In genomic region chr9:116041787-116042186, GRCm38 (mm10) we compare ENCODE assay signal across 9 mouse cellular contexts.
DNase-seq lines count a peak whose midpoint lies in the region; ATAC-seq and TF ChIP-seq lines count a peak whose summit lies in the region.
"Had no signal": no experiment of that assay in that cellular context is flagged by ENCODE, and none has a peak within 500 bp of the region (broad histone marks: within the 10 kb centered on the region; RNA-seq: fewer than 3 reads in every experiment).

No protein-coding gene starts in this region.

- DNase-seq in hindbrain, embryonic 10.5 days (ENCODE audit: low spot score) = peak; percentile 79
- DNase-seq in cerebellum, postnatal 10 days = peak; percentile 94 to 96
- DNase-seq in gastrocnemius, adult 2 months = peak; percentile 83
- peak; percentile 67 to 87 for DNase-seq in kidney, postnatal 25 days
- DNase-seq in liver, postnatal 0 days = peak; percentile 76
- DNase-seq in ovary, adult 18-20 months (ENCODE audit: low spot score) = peak; percentile 19
- peak; percentile 76 for DNase-seq in thymus, adult 2 months

- no peak overlapping the region for H3K4me2 ChIP-seq in hindbrain, embryonic 12.5 days (replicated peaks)
- no peak overlapping the region for H3K4me2 ChIP-seq in liver, postnatal 0 days (ENCODE audit: low read depth, low read length)

- no peak for TF ChIP-seq POLR2A in thymus, adult 2 months (IDR thresholded peaks at IDR 0.05; ENCODE audit: control insufficient read depth, extremely low read depth, insufficient read depth, low read length, poor library complexity)

- no peaks in the 10 kb centered on the region for H3K36me3 ChIP-seq in hindbrain, embryonic 10.5 days
- H3K36me3 ChIP-seq in hindbrain, embryonic 12.5 days = no peaks in the 10 kb centered on the region
- H3K36me3 ChIP-seq in liver, postnatal 0 days (replicated peaks; ENCODE audit: insufficient read depth, low read length) = no peaks in the 10 kb centered on the region
- H3K36me3 ChIP-seq in thymus, adult 2 months (ENCODE audit: control insufficient read depth, insufficient read depth, low read length) = no peaks in the 10 kb centered on the region

- no peak for ATAC-seq in hindbrain, embryonic 12.5 days (ENCODE audit: low FRiP score)
- no peak for ATAC-seq in liver, postnatal 0 days

- no peaks in the 10 kb centered on the region for H3K4me1 ChIP-seq in hindbrain, embryonic 10.5 days (replicated peaks)
- H3K4me1 ChIP-seq in hindbrain, embryonic 12.5 days = no peaks in the 10 kb centered on the region
- H3K4me1 ChIP-seq in liver, postnatal 0 days (ENCODE audit: insufficient read depth) = no peaks in the 10 kb centered on the region
- H3K4me1 ChIP-seq in thymus, adult 2 months (replicated peaks; ENCODE audit: control insufficient read depth, insufficient read depth, low read length) = no peaks in the 10 kb centered on the region

- no peaks in the 10 kb centered on the region for H3K9me3 ChIP-seq in hindbrain, embryonic 10.5 days
- H3K9me3 ChIP-seq in hindbrain, embryonic 12.5 days (replicated peaks) = no peaks in the 10 kb centered on the region
- H3K9me3 ChIP-seq in liver, postnatal 0 days (ENCODE audit: low read length) = no peaks in the 10 kb centered on the region

- no peak for TF ChIP-seq EP300 in liver, postnatal 0 days (IDR thresholded peaks at IDR 0.05; ENCODE audit: low read depth)

- intact Hi-C loops in gastrocnemius, adult 2 months (cut with DNase I) = loop anchor here (1.0 to 5.0 kb wide), 3 partner anchors 44 to 331 kb away; no protein-coding TSS in a partner anchor

- H3K27ac ChIP-seq in hindbrain, embryonic 10.5 days = no peak overlapping the region
- H3K27ac ChIP-seq in hindbrain, embryonic 12.5 days = no peak overlapping the region
- H3K27ac ChIP-seq in gastrocnemius, adult 2 months = no peak overlapping the region
- H3K27ac ChIP-seq in liver, postnatal 0 days (ENCODE audit: low read depth) = no peak overlapping the region
- no peak overlapping the region for H3K27ac ChIP-seq in thymus, adult 2 months (ENCODE audit: control insufficient read depth, insufficient read depth, low read length)

- H3K27me3 ChIP-seq in hindbrain, embryonic 10.5 days (ENCODE audit: insufficient read depth, poor library complexity, severe bottlenecking) = no peaks in the 10 kb centered on the region
- H3K27me3 ChIP-seq in hindbrain, embryonic 12.5 days = no peaks in the 10 kb centered on the region
- no peaks in the 10 kb centered on the region for H3K27me3 ChIP-seq in liver, postnatal 0 days (ENCODE audit: insufficient read depth, low read length)
- H3K27me3 ChIP-seq in thymus, adult 2 months (ENCODE audit: control insufficient read depth, insufficient read depth, low read length) = no peaks in the 10 kb centered on the region

- 25% methylated on average over 3 of the region's 3 CpGs for WGBS in hindbrain, embryonic 10.5 days
- 18% methylated on average over 3 of the region's 3 CpGs for WGBS in hindbrain, embryonic 12.5 days
- WGBS in liver, postnatal 0 days (ENCODE audit: insufficient replicate concordance) = 16% methylated on average over 3 of the region's 3 CpGs
- 9% methylated on average over 3 of the region's 3 CpGs for WGBS in thymus, adult 2 months

- H3K9ac ChIP-seq in hindbrain, embryonic 12.5 days = no peak overlapping the region
- H3K9ac ChIP-seq in liver, postnatal 0 days (replicated peaks) = no peak overlapping the region

- no peak overlapping the region for H3K4me3 ChIP-seq in hindbrain, embryonic 10.5 days
- H3K4me3 ChIP-seq in hindbrain, embryonic 12.5 days = no peak overlapping the region
- no peak overlapping the region for H3K4me3 ChIP-seq in gastrocnemius, adult 2 months
- no peak overlapping the region for H3K4me3 ChIP-seq in liver, postnatal 0 days (ENCODE audit: low read depth, low read length)
- H3K4me3 ChIP-seq in thymus, adult 2 months (ENCODE audit: control insufficient read depth, insufficient read depth, low read length) = no peak overlapping the region
- H3K4me3 ChIP-seq: myocyte had no signal

- TF ChIP-seq CTCF in gastrocnemius, adult 2 months (IDR thresholded peaks at IDR 0.05) = peak; percentile 96
- TF ChIP-seq CTCF in liver, postnatal 0 days (IDR thresholded peaks at IDR 0.05; ENCODE audit: low read depth) = peak; percentile 83
- TF ChIP-seq CTCF in thymus, adult 2 months (IDR thresholded peaks at IDR 0.05; ENCODE audit: borderline replicate concordance, control insufficient read depth, extremely low read depth, insufficient read depth, low read length, poor library complexity) = peak; percentile 39; the same call in 1 of the 2 replicates

Comparison
In these comparisons a context has a peak if more than half of its experiments do, and no peak if none do; other contexts are left out.
1. DNase-seq: peak in every context shown above with its lines; median percentile 95 in cerebellum, postnatal 10 days; 83 in gastrocnemius, adult 2 months; 79 in hindbrain, embryonic 10.5 days; 77 in kidney, postnatal 25 days; 76 in liver, postnatal 0 days; 76 in thymus, adult 2 months; 19 in ovary, adult 18-20 months.
2. CTCF ChIP-seq: peak in every context shown above with its lines; median percentile 96 in gastrocnemius, adult 2 months; 83 in liver, postnatal 0 days; 39 in thymus, adult 2 months.